Mouse (Mus musculus) CH12.LX (cell line): ENCODE measurements at regions not wholly inside any gene's neighbourhood (a gene's known extent, or its start where the extent isn't known, plus 50 kb on each side); places are given as distances from the start of the nearest gene placed in this dataset.

Experiments
- DNase-seq: peaks from one replicate; pipeline ENCODE4 v3.0.0-alpha.2; 2013; ENCODE audit errors: extremely low read depth
- H3K27ac ChIP-seq: 2 replicates; pipeline ENCODE4 v1.5.1; 2012; ENCODE audit warnings: low read depth, mild to moderate bottlenecking, control low read depth, moderate library complexity; ENCODE audit not compliant: insufficient read depth
- H3K27me3 ChIP-seq: replicated peaks from 2 replicates; pipeline ENCODE3; 2012; ENCODE audit warnings: inconsistent platforms
- H3K36me3 ChIP-seq, 2 experiments: replicated peaks in 1 of 2; 2 replicates each; pipeline versions ENCODE3 to v1.6.1; 2012; ENCODE audit warnings: inconsistent platforms in 1 of 2, low read length in 1 of 2, mild to moderate bottlenecking in 1 of 2, mixed read lengths in 1 of 2, moderate library complexity in 1 of 2; ENCODE audit not compliant: control insufficient read depth in 1 of 2, insufficient read depth in 1 of 2
- H3K4me1 ChIP-seq, 2 experiments: 2 replicates each; pipeline ENCODE4 v1.6.1; 2012; ENCODE audit warnings: inconsistent platforms in 1 of 2, moderate library complexity in 1 of 2; ENCODE audit not compliant: insufficient read depth in 2 of 2, control insufficient read depth in 1 of 2
- H3K4me2 ChIP-seq: 2 replicates; pipeline ENCODE4 v1.6.1; 2012; ENCODE audit warnings: low read depth, mild to moderate bottlenecking, control low read depth; ENCODE audit not compliant: poor library complexity, insufficient read depth, severe bottlenecking
- H3K4me3 ChIP-seq, 3 experiments: fragments of 150-350 bp in 1 of 3; sonication (generic) in 1 of 3; replicated peaks in 1 of 3; 2 replicates each; pipeline versions ENCODE3 to v1.5.1; 2011 to 2012; ENCODE audit warnings: low read depth in 2 of 3, low read length in 2 of 3, mild to moderate bottlenecking in 2 of 3, moderate library complexity in 2 of 3, control low read depth in 1 of 3, improper control_type of control experiment in 1 of 3, inconsistent platforms in 1 of 3, mixed read lengths in 1 of 3; ENCODE audit not compliant: poor library complexity in 1 of 3
- H3K79me2 ChIP-seq: replicated peaks from 2 replicates; pipeline ENCODE4 v1.6.1; 2012; ENCODE audit warnings: mild to moderate bottlenecking, moderate library complexity; ENCODE audit not compliant: control insufficient read depth, poor library complexity, insufficient read depth, severe bottlenecking; ENCODE audit errors: extremely low read depth
- H3K9ac ChIP-seq: 2 replicates; pipeline ENCODE4 v1.6.1; 2012; ENCODE audit warnings: low read depth, mild to moderate bottlenecking, control low read depth, moderate library complexity; ENCODE audit not compliant: insufficient read depth
- H3K9me3 ChIP-seq: replicated peaks from 2 replicates; pipeline ENCODE3; 2012; ENCODE audit warnings: low read length, inconsistent platforms, mixed read lengths
- E2F4 ChIP-seq: IDR thresholded peaks from 2 replicates; pipeline ENCODE4 v1.6.1; 2011; ENCODE audit warnings: low read depth, low read length, improper control_type of control experiment; ENCODE audit not compliant: insufficient replicate concordance
- ETS1 ChIP-seq: conservative IDR thresholded peaks from 2 replicates; pipeline ENCODE4 v1.6.1; 2012; ENCODE audit warnings: low read depth, mild to moderate bottlenecking, inconsistent platforms, low read length, improper control_type of control experiment, moderate library complexity
- GABPA ChIP-seq: IDR thresholded peaks from 2 replicates; pipeline ENCODE4 v1.6.1; 2012; ENCODE audit warnings: low read depth, low read length, improper control_type of control experiment, inconsistent platforms; ENCODE audit not compliant: insufficient replicate concordance
- HCFC1 ChIP-seq: IDR thresholded peaks from 2 replicates; pipeline ENCODE4 v1.6.1; 2012; ENCODE audit warnings: low read depth, mild to moderate bottlenecking, inconsistent platforms, low read length, improper control_type of control experiment
- KAT2A ChIP-seq: IDR thresholded peaks from 2 replicates; pipeline ENCODE4 v1.6.1; 2012; ENCODE audit warnings: low read length, improper control_type of control experiment, inconsistent platforms; ENCODE audit not compliant: insufficient replicate concordance
- MAFK ChIP-seq: IDR thresholded peaks from 2 replicates; pipeline ENCODE4 v1.6.1; 2011; ENCODE audit warnings: low read length, improper control_type of control experiment; ENCODE audit not compliant: insufficient replicate concordance
- MEF2A ChIP-seq: IDR thresholded peaks from 2 replicates; pipeline ENCODE4 v1.6.1; 2014; ENCODE audit warnings: low read depth, mild to moderate bottlenecking, inconsistent platforms, low read length, improper control_type of control experiment, borderline replicate concordance
- NELFE ChIP-seq: IDR thresholded peaks from 2 replicates; pipeline ENCODE4 v1.6.1; 2011; ENCODE audit warnings: low read depth, low read length, improper control_type of control experiment
- RAD21 ChIP-seq: IDR thresholded peaks from 2 replicates; pipeline ENCODE4 v1.6.1; 2011; ENCODE audit warnings: low read depth, mild to moderate bottlenecking, low read length, improper control_type of control experiment, moderate library complexity
- RCOR1 ChIP-seq: conservative IDR thresholded peaks from 2 replicates; pipeline ENCODE4 v1.6.1; 2012; ENCODE audit warnings: low read depth, mild to moderate bottlenecking, inconsistent platforms, low read length, improper control_type of control experiment
- SIN3A ChIP-seq: IDR thresholded peaks from 2 replicates; pipeline ENCODE4 v1.6.1; 2012; ENCODE audit warnings: low read length, improper control_type of control experiment, inconsistent platforms
- SMC3 ChIP-seq: IDR thresholded peaks from 2 replicates; pipeline ENCODE4 v1.6.1; 2011; ENCODE audit warnings: low read depth, low read length, improper control_type of control experiment
- TCF12 ChIP-seq: IDR thresholded peaks from 2 replicates; pipeline ENCODE4 v1.6.1; 2014; ENCODE audit warnings: low read depth, mild to moderate bottlenecking, inconsistent platforms, low read length, improper control_type of control experiment
- USF1 ChIP-seq: IDR thresholded peaks from 2 replicates; pipeline ENCODE4 v1.6.1; 2014; ENCODE audit warnings: low read depth, mild to moderate bottlenecking, inconsistent platforms, low read length, improper control_type of control experiment
- USF2 ChIP-seq: conservative IDR thresholded peaks from 2 replicates; pipeline ENCODE4 v1.6.1; 2011; ENCODE audit warnings: low read depth, low read length, improper control_type of control experiment
- ZC3H11A ChIP-seq: IDR thresholded peaks from 2 replicates; pipeline ENCODE4 v1.6.1; 2012; ENCODE audit warnings: low read depth, mild to moderate bottlenecking, inconsistent platforms, low read length, improper control_type of control experiment
- ZMIZ1 ChIP-seq: IDR thresholded peaks from 2 replicates; pipeline ENCODE4 v1.6.1; 2012; ENCODE audit warnings: low read depth, mild to moderate bottlenecking, inconsistent platforms, low read length, improper control_type of control experiment
- dilution Hi-C: fragments of 300-500 bp; cut with MboI; formaldehyde crosslinking; loops from 2 replicates; pipeline ENCODE4 v1.14.3; 2020; ENCODE audit warnings: low sequenced_read_pairs; ENCODE audit not compliant: extremely low pct_unique_long_range_greater_than_20kb, extremely low pct_ligation_motif_present
- in situ Hi-C: fragments of 300-500 bp; cut with MboI; formaldehyde crosslinking; loops from 3 replicates; pipeline ENCODE4 v1.14.3; 2019; ENCODE audit warnings: low sequenced_read_pairs, low pct_ligation_motif_present, low pct_unique_long_range_greater_than_20kb, mixed read lengths

DNA sequence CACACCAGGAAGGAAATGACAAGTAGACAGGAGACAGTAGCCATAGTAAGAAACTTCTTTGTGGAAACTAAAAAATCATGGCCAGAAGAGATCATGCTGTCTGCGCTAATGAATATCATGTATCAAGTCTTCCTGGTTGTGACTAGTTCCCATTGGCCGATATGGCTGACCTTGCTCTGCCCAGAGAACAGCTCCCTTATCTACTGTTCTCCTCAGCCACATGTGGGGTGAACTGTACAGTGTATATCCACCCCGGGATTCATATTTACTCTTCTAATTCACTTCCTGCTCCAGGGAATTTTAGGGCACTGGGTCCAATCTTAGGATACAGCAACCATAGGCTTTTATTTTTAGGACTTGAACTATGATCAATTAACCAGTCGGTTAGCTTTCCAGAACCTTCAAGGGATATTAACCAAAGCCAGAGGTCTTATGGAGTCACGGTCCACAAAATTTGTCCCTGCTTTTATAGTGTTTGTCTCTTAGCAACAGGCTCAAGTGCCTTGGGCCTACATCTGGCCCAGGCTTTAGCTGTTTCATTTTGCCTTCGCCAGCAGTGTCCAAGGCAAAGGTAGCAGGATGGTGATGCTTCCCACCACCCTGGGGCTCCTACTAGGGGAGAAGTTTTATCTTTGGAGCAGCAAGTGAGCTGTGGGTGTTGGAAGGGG, 255.6 kb upstream of the Ppp2r3a start:
- Histone ChIP-seq H3K27me3 (no peaks in the 10 kb centered on the region), H3K27ac (no peak overlapping the region), H3K4me2 (no peak overlapping the region), H3K4me1 (no peaks in the 10 kb centered on the region), H3K79me2 (no peaks in the 10 kb centered on the region), H3K4me3 (no peak overlapping the region), H3K9me3 (peaks cover 78% of the 10 kb centered on the region), H3K9ac (no peak overlapping the region), H3K36me3 (no peaks in the 10 kb centered on the region)
- no peak for DNase-seq
- in situ Hi-C loops = no loop called here
- TF ChIP-seq GABPA (no peak), SMC3 (no peak), RCOR1 (no peak), SIN3A (no peak), NELFE (no peak), E2F4 (no peak), USF1 (no peak), USF2 (no peak), MAFK (no peak), KAT2A (no peak), MEF2A (no peak), RAD21 (no peak), ETS1 (no peak), ZC3H11A (no peak)
- dilution Hi-C loops = no loop called here

DNA sequence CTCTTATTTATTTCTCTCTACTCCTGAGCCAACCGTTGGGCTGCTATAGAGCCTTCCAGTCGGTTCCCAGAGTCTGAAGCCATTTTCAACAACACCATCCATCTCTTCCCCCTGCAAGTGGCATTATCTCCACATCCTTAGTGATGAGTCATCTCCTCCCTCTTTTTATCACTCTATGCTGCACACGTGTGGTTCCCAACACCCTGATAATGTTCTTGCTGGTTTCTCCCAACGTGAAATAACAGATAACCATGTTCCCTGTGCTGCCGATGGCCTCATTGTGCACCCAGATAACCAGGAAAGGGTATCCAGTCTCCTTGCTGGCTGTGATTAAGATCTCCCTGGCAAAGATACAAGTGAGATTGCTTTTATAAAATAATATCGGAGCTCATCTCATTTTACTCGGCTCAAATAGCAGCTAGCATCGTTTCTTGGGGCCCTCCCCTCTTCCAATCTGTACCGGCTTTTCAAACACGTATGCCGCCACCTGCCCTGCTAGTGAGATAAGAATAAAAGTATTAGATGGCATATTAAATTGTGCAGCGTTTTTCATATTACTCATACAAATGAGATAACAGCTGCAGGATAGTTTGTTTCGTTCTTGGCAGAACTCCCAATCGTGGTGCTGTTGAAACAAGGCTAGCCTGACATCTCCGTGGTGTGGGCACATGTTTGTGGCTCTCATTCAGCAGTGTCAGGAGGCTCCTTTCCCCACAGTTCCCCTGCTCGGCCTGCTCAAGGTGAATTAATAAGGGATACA, 250.3 kb upstream of the Ppp2r3a start:
- Histone ChIP-seq H3K27me3 (no peaks in the 10 kb centered on the region), H3K4me1 (no peaks in the 10 kb centered on the region), H3K9me3 (peaks cover 64% of the 10 kb centered on the region), H3K79me2 (no peaks in the 10 kb centered on the region), H3K4me2 (no peak overlapping the region), H3K4me3 (no peak overlapping the region), H3K27ac (no peak overlapping the region), H3K9ac (no peak overlapping the region), H3K36me3 (no peaks in the 10 kb centered on the region)
- in situ Hi-C loops (no loop called here), dilution Hi-C loops (no loop called here)
- no peak for DNase-seq
- TF ChIP-seq HCFC1 (no peak), TCF12 (no peak), MEF2A (no peak), ZMIZ1 (no peak), NELFE (no peak), MAFK (no peak), GABPA (no peak)
